Mouse (Mus musculus): ENCODE measurements around the gene Il17d. TPM values are rescaled to one million over a fixed set of nuclear protein-coding genes. Genes with fewer than 3 reads are reported as not detected.

The Il17d gene
- 1.9 and 3.7 TPM in 2 replicates for total RNA-seq (2021)
- long read RNA-seq, partial matches to known transcripts, result 0 of 3 reads
- long read RNA-seq, other reads (novel, unspliced or antisense), result 0 of 3 reads

- DNase-seq, result peak; percentile 38
These were observed at the start of gene Il17d for GRCm38 (mm10) chr14:57524671-57525387. Gene Il17d (plus strand): TSS chr14:57524777.

GRCm38 (mm10) chr14:57475057-57475456 lies 49.5 kb upstream of the Il17d start:
- DNase-seq, result no peak

GRCm38 (mm10) chr14:57482262-57482661 lies 42.3 kb upstream of the Il17d start:
- no peak for DNase-seq

- DNase-seq, result no peak
These were observed 40.4 kb upstream of the Il17d start for GRCm38 (mm10) chr14:57484183-57484582.

- DNase-seq, result no peak
These were observed 34.9 kb upstream of the Il17d start for GRCm38 (mm10) chr14:57489696-57490095.

- no peak for DNase-seq
These were observed 30.7 kb upstream of the Il17d start for GRCm38 (mm10) chr14:57493840-57494239.

- DNase-seq, result no peak
These were observed 20.8 kb upstream of the Il17d start for GRCm38 (mm10) chr14:57503729-57504128.

GRCm38 (mm10) chr14:57509554-57509953 lies 15.0 kb upstream of the Il17d start:
- no peak for DNase-seq

GRCm38 (mm10) chr14:57515156-57515762 lies 9.3 kb upstream of the Il17d start:
- DNase-seq, result no peak

- no peak for DNase-seq
These were observed 7.6 kb upstream of the Il17d start for GRCm38 (mm10) chr14:57517001-57517400.

GRCm38 (mm10) chr14:57523762-57524161 lies 815 bp upstream of the Il17d start:
- no peak for DNase-seq

- DNase-seq, result peak; percentile 76
These were observed 942 bp downstream of the Il17d start for GRCm38 (mm10) chr14:57525388-57526049.

- DNase-seq, result no peak
These were observed 1.6 kb downstream of the Il17d start for GRCm38 (mm10) chr14:57526050-57526623.

GRCm38 (mm10) chr14:57527122-57527521 lies 2.5 kb downstream of the Il17d start:
- DNase-seq, result no peak

GRCm38 (mm10) chr14:57527598-57527997 lies 3.0 kb downstream of the Il17d start:
- DNase-seq, result no peak

- DNase-seq, result peak; percentile 59
These were observed 4.7 kb downstream of the Il17d start for GRCm38 (mm10) chr14:57529086-57529785.

GRCm38 (mm10) chr14:57529786-57530515 lies 5.4 kb downstream of the Il17d start:
- no peak for DNase-seq

- no peak for DNase-seq
These were observed 8.0 kb downstream of the Il17d start for GRCm38 (mm10) chr14:57532577-57532976.

- peak; percentile 70 for DNase-seq
These were observed 8.6 kb downstream of the Il17d start for GRCm38 (mm10) chr14:57533214-57533613.

- no peak for DNase-seq
These were observed 9.3 kb downstream of the Il17d start for GRCm38 (mm10) chr14:57533841-57534240.

- no peak for DNase-seq
These were observed 9.8 kb downstream of the Il17d start for GRCm38 (mm10) chr14:57534346-57534745.

- peak; percentile 13 for DNase-seq
These were observed 10.4 kb downstream of the Il17d start for GRCm38 (mm10) chr14:57534961-57535360.
